ENCODE assay signal across 8 mouse cellular contexts in genomic region chr5:121204132-121205089, GRCm38 (mm10). TPM values are rescaled to one million over a fixed set of nuclear protein-coding genes. Genes with fewer than 3 reads are reported as not detected.
A peak's percentile ranks its signal among the peaks of the same experiment; 100 is the strongest.
DNase-seq lines count a peak whose midpoint lies in the region; ATAC-seq lines count a peak whose summit lies in the region.

Gene Rpl6 (plus strand): TSS chr5:121204481.

- DNase-seq in adrenal gland, adult 2 months, result peak; percentile 86
- peak; percentile 91 for DNase-seq in embryo, embryonic 11 days
- DNase-seq in gastrocnemius, postnatal 25 days, result peak; percentile 75
- DNase-seq in left cerebral cortex, postnatal 14 days (ENCODE audit: low spot score in 2 of 2), result peak; percentile 81 to 82
- DNase-seq in right cerebral cortex, postnatal 25 days, result peak; percentile 79
- DNase-seq in urinary bladder, postnatal 36 days (ENCODE audit: low spot score in 2 of 2), result peak; percentile 67 to 80

- intact Hi-C loops in left cerebral cortex, postnatal 14 days (cut with DNase I), result no loop called here

- ATAC-seq in inflammation-experienced regulatory T-cells, adult 6 months, result peak; percentile 88
- peak; percentile 90 for ATAC-seq in megakaryocyte-erythroid progenitor cell, adult 5-6 weeks (replicated peaks; ENCODE audit: low FRiP score, low TSS enrichment, poor library complexity, severe bottlenecking)

RNA-seq across cellular contexts. Expression of gene Rpl6, which starts in this region (rescaled TPM):
- 1,000 to 10,000 TPM; 1,030 to 1,071 TPM for total RNA-seq in adrenal gland, adult 2 months (2021)
- 157 and 194 TPM in 2 replicates for polyA plus RNA-seq in adrenal gland, adult 2 months (2012; rRNA removed)
- total RNA-seq in gastrocnemius, postnatal 25 days (2021), result 100 to 1,000 TPM; 444 to 447 TPM
- 1,000 to 10,000 TPM; 1,376 to 1,988 (median 1,894) TPM for polyA plus RNA-seq in inflammation-experienced regulatory T-cells, adult 6 months (2017; shearing (Covaris generic))
- total RNA-seq in left cerebral cortex, postnatal 14 days (2021), result 100 to 1,000 TPM; 391 to 441 TPM
- 2,340 and 2,677 TPM in 2 replicates for total RNA-seq in megakaryocyte-erythroid progenitor cell, adult 5-6 weeks (2014; fragmentation: Nextera tagmentation)
- total RNA-seq in megakaryocyte-erythroid progenitor cell, adult 5-6 weeks (2017), result 1,622 and 1,735 TPM in 2 replicates

Comparison
In these comparisons a context has a peak if more than half of its experiments do, and no peak if none do; other contexts are left out.
1. Peak in every context shown above with its lines: DNase-seq and ATAC-seq.